Mouse (Mus musculus) heart, postnatal 0 days (tissue): Measurements from ENCODE around the gene Dtd2. TPM values are rescaled to one million over a fixed set of nuclear protein-coding genes. Genes with fewer than 3 reads are reported as not detected.

Experiments used
- ATAC-seq: fragments of 200-750 bp; cut with Nextera tagmentation; 2 replicates; pipeline ENCODE4 v1.8.0; 2017; ENCODE audit warnings: low read depth, moderate number of reproducible peaks, moderate library complexity; ENCODE audit not compliant: insufficient read depth
- DNase-seq: peaks from one replicate; pipeline ENCODE4 v3.0.0-alpha.2; 2016; ENCODE audit warnings: low spot score
- H3K27ac ChIP-seq: fragments of 300-500 bp; sonication (generic); 2 replicates; pipeline ENCODE4 v1.5.1; 2014; ENCODE audit warnings: low read depth, mild to moderate bottlenecking
- H3K27me3 ChIP-seq: fragments of 300-500 bp; sonication (generic); 2 replicates; pipeline ENCODE4 v1.6.1; 2014; ENCODE audit warnings: low read length, mixed read lengths; ENCODE audit not compliant: control insufficient read depth, insufficient read depth
- H3K36me3 ChIP-seq: fragments of 300-500 bp; sonication (generic); replicated peaks from 2 replicates; pipeline ENCODE4 v1.6.1; 2014; ENCODE audit warnings: low read length, mixed read lengths; ENCODE audit not compliant: control insufficient read depth, insufficient read depth
- H3K4me1 ChIP-seq: fragments of 300-500 bp; sonication (generic); 2 replicates; pipeline ENCODE4 v1.6.1; 2014; ENCODE audit warnings: antibody characterized with exemption; ENCODE audit not compliant: control insufficient read depth, insufficient read depth
- H3K4me2 ChIP-seq: fragments of 300-500 bp; sonication (generic); 2 replicates; pipeline ENCODE4 v1.6.1; 2014; ENCODE audit warnings: low read depth, mild to moderate bottlenecking, low read length, moderate library complexity
- H3K4me3 ChIP-seq: fragments of 300-500 bp; sonication (generic); 2 replicates; pipeline ENCODE4 v1.5.1; 2014; ENCODE audit warnings: low read depth, low read length
- H3K9ac ChIP-seq: fragments of 300-500 bp; sonication (generic); replicated peaks from 2 replicates; pipeline ENCODE4 v1.6.1; 2014; ENCODE audit warnings: low read depth, low read length, mixed read lengths
- H3K9me3 ChIP-seq: fragments of 300-500 bp; sonication (generic); replicated peaks from 2 replicates; pipeline ENCODE4 v1.6.1; 2016; ENCODE audit warnings: low read length; ENCODE audit not compliant: control insufficient read depth
- CTCF ChIP-seq: IDR thresholded peaks from 2 replicates; pipeline ENCODE4 v1.5.1; 2016; ENCODE audit warnings: antibody characterized with exemption, control low read depth, low read depth
- EP300 ChIP-seq: IDR thresholded peaks from 2 replicates; pipeline ENCODE4 v1.6.1; 2016; ENCODE audit warnings: antibody characterized with exemption, low read depth
- WGBS: fragments of 180-500 bp; shearing (Covaris S2); extraction: QIAGEN DNeasy Blood & Tissue Kit; methylation state at CpG from one replicate; pipeline ENCODE4 v1.1.7; 2014; 5-methylcytosine and 5-hydroxymethylcytosine counted together
- polyA plus RNA-seq: library from polyadenylated mRNA; unstranded; fragments of >200 nt; fragmentation: Nextera tagmentation; extraction: Ambion mirVana; gene quantifications from 2 replicates; pipeline ENCODE4 v1.2.1, GENCODE M21; 2015
- total RNA-seq: library from RNA; depleted of rRNA; stranded (reverse); fragments of >200 nt; gene quantifications from 2 replicates; pipeline ENCODE4 v1.2.3, GENCODE M21; 2014; ENCODE audit warnings: low replicate concordance; rRNA removed

Dtd2 gene
- total RNA-seq (20.3 and 25.8 TPM in 2 replicates), polyA plus RNA-seq (23.6 and 24.7 TPM in 2 replicates)

GRCm38 (mm10) chr12:52005877-52006632 is at the start of gene Dtd2:
Gene Dtd2, minus strand, starts transcription at chr12:52006501.
- 2% methylated on average over 46 of the region's 46 CpGs for WGBS
- Histone ChIP-seq H3K4me2 (peak within 1 kb of the TSS; percentile 89), H3K4me3 (peak within 1 kb of the TSS; percentile 80), H3K27ac (peak within 1 kb of the TSS; percentile 64), H3K27me3 (no peaks in the 10 kb centered on the region), H3K9me3 (no peaks in the 10 kb centered on the region), H3K36me3 (no peaks in the 10 kb centered on the region), H3K9ac (peak within 1 kb of the TSS; percentile 85), H3K4me1 (no peaks in the 10 kb centered on the region)
- no peak for TF ChIP-seq CTCF
- no peak for TF ChIP-seq EP300
- DNase-seq (peak; percentile 91), ATAC-seq (peak; percentile 99)

GRCm38 (mm10) chr12:52049324-52049723 is 43.0 kb upstream of the Dtd2 start:
- no peak overlapping the region for H3K27ac ChIP-seq
- no peak overlapping the region for H3K4me2 ChIP-seq
- TF ChIP-seq CTCF (no peak), EP300 (no peak)
- no peak overlapping the region for H3K4me3 ChIP-seq
- H3K27me3 ChIP-seq = no peaks in the 10 kb centered on the region
- no peaks in the 10 kb centered on the region for H3K36me3 ChIP-seq
- no peak for DNase-seq
- no peaks in the 10 kb centered on the region for H3K4me1 ChIP-seq
- H3K9ac ChIP-seq = no peak overlapping the region
- no peak for ATAC-seq
- H3K9me3 ChIP-seq = no peaks in the 10 kb centered on the region
- 61% methylated on average over 2 of the region's 2 CpGs for WGBS

DNA sequence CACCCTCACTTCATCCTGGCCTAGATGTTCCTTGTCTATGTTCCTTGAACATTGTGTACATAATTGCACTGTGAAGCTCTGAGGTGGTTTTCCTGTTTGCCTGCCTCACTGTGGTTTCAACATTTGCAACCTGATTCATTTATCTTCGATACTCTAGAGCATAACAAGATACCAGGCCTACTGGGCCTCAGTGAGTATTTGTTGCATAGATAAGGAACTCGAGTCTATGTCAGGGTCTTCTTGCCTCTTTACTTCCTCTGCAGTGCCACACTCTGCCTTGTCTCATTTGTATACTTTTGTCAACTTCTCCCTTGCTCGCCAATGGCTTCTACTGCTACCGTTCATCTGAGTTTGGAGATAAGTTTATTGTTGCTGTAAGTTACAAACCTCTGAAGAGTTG is 40.1 kb upstream of the Dtd2 start:
- DNase-seq = no peak
- no peak overlapping the region for H3K4me3 ChIP-seq
- no peaks in the 10 kb centered on the region for H3K27me3 ChIP-seq
- ATAC-seq = no peak
- TF ChIP-seq EP300 (no peak), CTCF (no peak)
- H3K27ac ChIP-seq = no peak overlapping the region
- H3K4me1 ChIP-seq = no peaks in the 10 kb centered on the region
- no peak overlapping the region for H3K9ac ChIP-seq
- WGBS = 49% methylated on average over 4 of the region's 4 CpGs
- no peaks in the 10 kb centered on the region for H3K9me3 ChIP-seq
- no peaks in the 10 kb centered on the region for H3K36me3 ChIP-seq
- no peak overlapping the region for H3K4me2 ChIP-seq

DNA sequence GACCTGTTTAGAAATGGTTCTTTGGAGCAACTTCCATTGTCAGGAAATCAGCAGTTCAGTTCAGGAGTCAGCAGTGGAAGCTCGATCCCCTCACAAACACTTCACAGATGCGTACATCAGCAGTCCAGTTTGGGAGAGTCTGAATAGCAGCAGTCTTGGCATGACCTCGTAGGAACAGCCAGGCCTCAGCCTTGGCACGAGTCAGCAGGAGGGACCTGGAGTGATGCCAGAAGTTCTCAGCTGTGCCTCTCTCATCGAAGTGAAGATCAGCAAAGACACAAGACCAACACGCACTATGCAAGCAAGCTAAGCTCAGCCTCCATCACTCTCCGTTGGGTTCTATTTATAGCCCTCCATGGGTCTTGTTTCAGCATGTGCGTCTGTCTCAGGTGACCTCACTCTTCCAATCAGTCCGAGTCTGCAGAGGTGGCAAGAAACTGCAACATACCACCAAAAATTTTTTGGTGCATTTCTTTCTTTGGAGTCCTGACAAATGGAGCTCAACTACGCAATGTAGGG is 36.6 kb upstream of the Dtd2 start:
- no peak overlapping the region for H3K27ac ChIP-seq
- TF ChIP-seq CTCF (no peak), EP300 (no peak)
- DNase-seq (peak; percentile 29), ATAC-seq (peak; percentile 69)
- H3K36me3 ChIP-seq = no peaks in the 10 kb centered on the region
- no peaks in the 10 kb centered on the region for H3K9me3 ChIP-seq
- H3K4me1 ChIP-seq = no peaks in the 10 kb centered on the region
- H3K27me3 ChIP-seq = no peaks in the 10 kb centered on the region
- no peak overlapping the region for H3K4me3 ChIP-seq
- H3K9ac ChIP-seq = no peak overlapping the region
- H3K4me2 ChIP-seq = no peak overlapping the region
- 35% methylated on average over 10 of the region's 10 CpGs for WGBS

- Histone ChIP-seq H3K27ac (no peak overlapping the region), H3K4me3 (no peak overlapping the region), H3K36me3 (no peaks in the 10 kb centered on the region), H3K9ac (no peak overlapping the region), H3K27me3 (no peaks in the 10 kb centered on the region), H3K4me2 (no peak overlapping the region), H3K9me3 (no peaks in the 10 kb centered on the region), H3K4me1 (no peaks in the 10 kb centered on the region)
- DNase-seq (peak; percentile 39), ATAC-seq (no peak)
- no peak for TF ChIP-seq EP300
- peak; percentile 71 for TF ChIP-seq CTCF
- 48% methylated on average over 3 of the region's 3 CpGs for WGBS
Measured at GRCm38 (mm10) chr12:52038352-52038751, 32.1 kb upstream of the Dtd2 start.

- Histone ChIP-seq H3K4me2 (no peak overlapping the region), H3K4me3 (no peak overlapping the region), H3K9me3 (no peaks in the 10 kb centered on the region), H3K27me3 (no peaks in the 10 kb centered on the region), H3K4me1 (no peaks in the 10 kb centered on the region), H3K36me3 (no peaks in the 10 kb centered on the region), H3K27ac (no peak overlapping the region), H3K9ac (no peak overlapping the region)
- ATAC-seq = no peak
- WGBS = 68% methylated on average over 3 of the region's 3 CpGs
- DNase-seq = no peak
- TF ChIP-seq CTCF = no peak
- TF ChIP-seq EP300 = no peak
Measured at GRCm38 (mm10) chr12:52034956-52035355, 28.7 kb upstream of the Dtd2 start.
